Mouse (Mus musculus): Measurements from ENCODE around the gene Ddx42. TPM values are rescaled to one million over a fixed set of nuclear protein-coding genes. Genes with fewer than 3 reads are reported as not detected.
A peak's percentile ranks its signal among the peaks of the same experiment; 100 is the strongest.

The Ddx42 gene
- polyA plus RNA-seq, 1 experiment from 2014 or later, result 81.9 TPM

GRCm38 (mm10) chr11:106272644-106273310, 56.1 kb downstream of the Ddx42 start, which contains the start of gene Smarcd2:
Smarcd2 (minus strand) TSS chr11:106272972.
- peaks cover 46% of the 10 kb centered on the region for H3K4me1 ChIP-seq (replicated peaks)
- peak within 1 kb of the TSS; percentile 90 for H3K4me3 ChIP-seq
- WGBS, result under 1% methylated on average over 70 of the region's 72 CpGs
- peak within 1 kb of the TSS; percentile 83 for H3K9ac ChIP-seq
- H3K4me2 ChIP-seq, result peak within 1 kb of the TSS; percentile 81
- H3K27me3 ChIP-seq, result no peaks in the 10 kb centered on the region
- no peaks in the 10 kb centered on the region for H3K36me3 ChIP-seq
- peak; percentile 92 for ATAC-seq (ENCODE audit: low FRiP score, low read depth)
- peak within 1 kb of the TSS; percentile 87 for H3K27ac ChIP-seq (replicated peaks)
- no peaks in the 10 kb centered on the region for H3K9me3 ChIP-seq

GRCm38 (mm10) chr11:106273311-106273684, 56.6 kb downstream of the Ddx42 start:
- Histone ChIP-seq H3K4me1 (replicated peaks) (peaks cover 41% of the 10 kb centered on the region), H3K27ac (replicated peaks) (peak overlapping the region; percentile 87), H3K36me3 (no peaks in the 10 kb centered on the region), H3K9ac (peak overlapping the region; percentile 83), H3K9me3 (no peaks in the 10 kb centered on the region), H3K27me3 (no peaks in the 10 kb centered on the region), H3K4me2 (peak overlapping the region; percentile 81), H3K4me3 (peak overlapping the region; percentile 90)
- peak; percentile 17 for ATAC-seq (ENCODE audit: low FRiP score, low read depth)
- WGBS, result 18% methylated on average over 16 of the region's 16 CpGs

DNA sequence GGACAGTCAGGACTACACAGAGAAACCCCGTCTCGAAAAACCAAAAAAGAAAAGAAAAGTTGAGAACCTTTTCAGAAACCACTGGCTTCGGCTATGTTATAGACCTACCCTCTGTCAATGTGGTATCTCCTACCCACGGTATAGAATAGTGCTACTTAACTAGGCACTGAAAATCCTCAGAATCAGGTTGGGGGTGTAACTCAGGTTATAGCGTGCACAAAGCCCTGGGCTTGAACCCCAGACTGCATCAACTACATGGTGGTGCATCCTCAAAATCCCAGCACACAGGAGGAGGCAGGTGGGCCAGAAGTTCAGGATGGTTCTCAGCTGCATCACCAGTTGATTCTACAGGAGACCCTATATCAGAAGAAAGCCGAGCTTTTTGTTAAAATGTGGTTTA, 57.1 kb downstream of the Ddx42 start:
- ATAC-seq (ENCODE audit: low FRiP score, low read depth), result no peak
- Histone ChIP-seq H3K4me3 (peak overlapping the region; percentile 90; the same call in 1 of the 2 replicates), H3K9ac (no peak overlapping the region), H3K36me3 (no peaks in the 10 kb centered on the region), H3K9me3 (no peaks in the 10 kb centered on the region), H3K4me1 (replicated peaks) (peaks cover 36% of the 10 kb centered on the region), H3K4me2 (peak overlapping the region; percentile 81), H3K27ac (replicated peaks) (no peak overlapping the region; the same call in 1 of the 2 replicates), H3K27me3 (no peaks in the 10 kb centered on the region)
- WGBS, result 96% methylated on average over 6 of the region's 6 CpGs

GRCm38 (mm10) chr11:106274374-106274773, 57.6 kb downstream of the Ddx42 start:
- H3K9ac ChIP-seq, result no peak overlapping the region
- ATAC-seq (ENCODE audit: low FRiP score, low read depth), result no peak
- H3K27ac ChIP-seq (replicated peaks), result no peak overlapping the region
- H3K27me3 ChIP-seq, result no peaks in the 10 kb centered on the region
- no peaks in the 10 kb centered on the region for H3K9me3 ChIP-seq
- no peak overlapping the region for H3K4me3 ChIP-seq
- H3K36me3 ChIP-seq, result no peaks in the 10 kb centered on the region
- 94% methylated on average over 1 of the region's 1 CpGs for WGBS
- peaks cover 30% of the 10 kb centered on the region for H3K4me1 ChIP-seq (replicated peaks)
- no peak overlapping the region for H3K4me2 ChIP-seq

- Histone ChIP-seq H3K27me3 (no peaks in the 10 kb centered on the region), H3K4me3 (no peak overlapping the region), H3K4me1 (replicated peaks) (peaks cover 28% of the 10 kb centered on the region), H3K4me2 (no peak overlapping the region), H3K27ac (replicated peaks) (no peak overlapping the region), H3K36me3 (no peaks in the 10 kb centered on the region), H3K9ac (no peak overlapping the region), H3K9me3 (no peaks in the 10 kb centered on the region)
- WGBS, result 89% methylated on average over 7 of the region's 7 CpGs
- no peak for ATAC-seq (ENCODE audit: low FRiP score, low read depth)
Measured at GRCm38 (mm10) chr11:106274971-106275411, 58.3 kb downstream of the Ddx42 start.

DNA sequence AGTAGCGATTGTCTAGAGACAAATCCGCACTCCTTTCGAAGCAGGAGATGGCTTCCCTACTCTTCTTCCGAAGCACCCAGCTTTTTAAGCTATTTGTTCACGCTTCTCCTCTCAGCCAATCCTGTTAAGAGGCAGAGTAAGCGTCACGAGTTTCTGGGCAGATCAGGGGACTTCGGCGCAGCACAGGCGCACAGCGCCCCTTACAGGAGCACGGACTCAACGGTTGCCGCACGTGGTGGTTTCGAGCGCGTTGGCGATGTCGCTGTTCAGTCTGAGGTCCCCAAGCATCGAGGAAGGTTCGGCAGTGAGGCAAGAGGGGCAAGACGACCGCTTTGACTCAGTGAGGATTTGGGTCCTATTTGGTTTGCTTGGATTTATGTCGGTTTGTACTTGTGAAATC, 59.7 kb downstream of the Ddx42 start, which contains the start of gene Tcam1:
Gene Tcam1, plus strand, starts transcription at position 219 of the 400 bp plus-strand sequence.
- no peaks in the 10 kb centered on the region for H3K9me3 ChIP-seq
- H3K4me2 ChIP-seq, result peak within 1 kb of the TSS; percentile 55
- H3K27me3 ChIP-seq, result no peaks in the 10 kb centered on the region
- peak within 1 kb of the TSS; percentile 23 for H3K4me3 ChIP-seq
- ATAC-seq (ENCODE audit: low FRiP score, low read depth), result peak; percentile 66
- 10% methylated on average over 25 of the region's 25 CpGs for WGBS
- no peak within 1 kb of the TSS for H3K9ac ChIP-seq
- H3K27ac ChIP-seq (replicated peaks), result no peak within 1 kb of the TSS
- H3K4me1 ChIP-seq (replicated peaks), result peaks cover 14% of the 10 kb centered on the region
- no peaks in the 10 kb centered on the region for H3K36me3 ChIP-seq

DNA sequence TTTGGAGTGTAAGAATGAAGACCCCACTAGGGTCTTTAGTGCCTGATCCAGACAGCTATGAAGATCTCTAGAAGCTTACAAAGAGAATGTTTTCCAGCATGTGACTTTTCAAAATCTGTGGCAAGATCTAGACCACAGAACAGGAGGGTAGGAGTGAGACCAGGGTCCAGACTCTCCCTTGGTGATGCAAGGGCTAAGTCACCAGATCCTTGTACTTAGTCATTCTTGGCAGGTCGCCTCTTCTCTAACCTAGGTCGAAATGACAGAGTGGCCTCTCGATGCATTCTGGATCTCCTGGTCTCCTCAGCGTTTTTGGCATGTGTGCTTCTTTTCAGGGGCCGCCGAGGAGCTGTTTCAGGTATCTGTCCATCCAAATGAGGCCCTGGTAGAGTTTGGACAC, 65.7 kb downstream of the Ddx42 start:
- 89% methylated on average over 6 of the region's 6 CpGs for WGBS
- H3K4me3 ChIP-seq, result no peak overlapping the region
- no peak overlapping the region for H3K4me2 ChIP-seq
- no peaks in the 10 kb centered on the region for H3K36me3 ChIP-seq
- H3K27me3 ChIP-seq, result no peaks in the 10 kb centered on the region
- H3K9me3 ChIP-seq, result no peaks in the 10 kb centered on the region
- no peak overlapping the region for H3K9ac ChIP-seq
- H3K4me1 ChIP-seq (replicated peaks), result no peaks in the 10 kb centered on the region
- no peak overlapping the region for H3K27ac ChIP-seq (replicated peaks)
- no peak for ATAC-seq (ENCODE audit: low FRiP score, low read depth)

- Histone ChIP-seq H3K4me2 (no peak overlapping the region), H3K36me3 (no peaks in the 10 kb centered on the region), H3K27me3 (no peaks in the 10 kb centered on the region), H3K9me3 (no peaks in the 10 kb centered on the region), H3K27ac (replicated peaks) (no peak overlapping the region), H3K4me1 (replicated peaks) (no peaks in the 10 kb centered on the region), H3K9ac (no peak overlapping the region), H3K4me3 (no peak overlapping the region)
- no peak for ATAC-seq (ENCODE audit: low FRiP score, low read depth)
- WGBS, result 93% methylated on average over 4 of the region's 4 CpGs
Measured at GRCm38 (mm10) chr11:106283371-106283770, 66.6 kb downstream of the Ddx42 start.

- WGBS, result 68% methylated on average over 8 of the region's 8 CpGs
Measured at GRCm38 (mm10) chr11:106284126-106284525, 67.4 kb downstream of the Ddx42 start.

GRCm38 (mm10) chr11:106286206-106286605, 69.5 kb downstream of the Ddx42 start:
- no peaks in the 10 kb centered on the region for H3K9me3 ChIP-seq
- no peak for ATAC-seq (ENCODE audit: low FRiP score, low read depth)
- H3K27ac ChIP-seq (replicated peaks), result no peak overlapping the region
- no peaks in the 10 kb centered on the region for H3K4me1 ChIP-seq (replicated peaks)
- WGBS, result 91% methylated on average over 7 of the region's 7 CpGs
- no peak overlapping the region for H3K9ac ChIP-seq
- H3K4me3 ChIP-seq, result no peak overlapping the region
- no peaks in the 10 kb centered on the region for H3K27me3 ChIP-seq
- no peaks in the 10 kb centered on the region for H3K36me3 ChIP-seq
- H3K4me2 ChIP-seq, result no peak overlapping the region

More at GRCm38 (mm10) chr11:106284126-106284525, 67.4 kb downstream of the Ddx42 start:
- Histone ChIP-seq H3K4me2 (no peak overlapping the region), H3K36me3 (no peaks in the 10 kb centered on the region), H3K27ac (replicated peaks) (no peak overlapping the region), H3K4me1 (replicated peaks) (no peaks in the 10 kb centered on the region), H3K9me3 (no peaks in the 10 kb centered on the region), H3K9ac (no peak overlapping the region), H3K4me3 (no peak overlapping the region), H3K27me3 (no peaks in the 10 kb centered on the region)
- ATAC-seq (ENCODE audit: low FRiP score, low read depth), result no peak

DNA sequence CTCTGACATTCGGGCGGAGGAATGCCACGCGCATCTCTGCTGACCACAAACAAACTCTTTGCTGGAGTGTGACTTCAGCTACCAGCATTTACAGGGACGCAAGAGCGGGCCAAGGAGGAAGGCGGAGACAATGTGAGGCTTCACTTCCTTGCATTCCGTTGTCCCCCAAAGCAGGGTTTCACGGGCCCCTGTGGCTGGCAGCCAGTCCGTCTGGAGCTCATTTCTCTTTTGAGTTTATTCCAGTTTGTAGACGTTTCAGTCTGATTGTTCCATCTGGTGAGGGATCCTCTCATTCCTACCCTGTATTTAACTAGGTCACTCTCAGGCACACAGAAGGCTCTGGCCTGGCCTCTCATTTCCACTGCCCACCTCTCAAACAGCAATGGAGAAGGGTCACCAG, 70.3 kb downstream of the Ddx42 start:
- Histone ChIP-seq H3K4me3 (no peak overlapping the region), H3K9ac (no peak overlapping the region), H3K36me3 (no peaks in the 10 kb centered on the region), H3K27me3 (no peaks in the 10 kb centered on the region), H3K4me1 (replicated peaks) (no peaks in the 10 kb centered on the region), H3K27ac (replicated peaks) (no peak overlapping the region), H3K4me2 (no peak overlapping the region), H3K9me3 (no peaks in the 10 kb centered on the region)
- WGBS, result 68% methylated on average over 11 of the region's 11 CpGs
- ATAC-seq (ENCODE audit: low FRiP score, low read depth), result no peak

DNA sequence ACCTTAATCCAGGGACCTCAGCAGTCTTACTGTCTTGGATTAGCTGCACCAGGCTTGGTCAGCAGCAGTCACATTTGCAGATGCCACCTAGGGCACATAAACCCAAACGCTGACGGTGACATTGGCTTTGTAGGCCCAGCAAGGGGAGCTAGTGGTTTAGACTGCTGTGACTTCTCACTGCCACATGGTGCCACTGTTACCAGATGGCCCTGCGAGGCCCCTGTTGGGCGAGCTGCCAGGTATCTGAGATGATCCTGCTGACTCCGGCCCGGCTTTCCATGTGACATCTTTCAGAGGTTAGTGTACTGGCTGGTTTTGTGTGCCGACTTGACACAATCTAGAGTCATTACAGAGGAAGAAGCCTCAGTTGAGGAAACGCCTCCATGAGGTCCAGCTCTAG, 72.6 kb downstream of the Ddx42 start:
- no peak for ATAC-seq (ENCODE audit: low FRiP score, low read depth)
- no peaks in the 10 kb centered on the region for H3K4me1 ChIP-seq (replicated peaks)
- no peaks in the 10 kb centered on the region for H3K9me3 ChIP-seq
- no peaks in the 10 kb centered on the region for H3K36me3 ChIP-seq
- H3K4me2 ChIP-seq, result no peak overlapping the region
- no peak overlapping the region for H3K27ac ChIP-seq (replicated peaks)
- WGBS, result 59% methylated on average over 8 of the region's 8 CpGs
- H3K9ac ChIP-seq, result no peak overlapping the region
- H3K4me3 ChIP-seq, result no peak overlapping the region
- no peaks in the 10 kb centered on the region for H3K27me3 ChIP-seq

- Histone ChIP-seq H3K4me3 (no peak overlapping the region), H3K27ac (replicated peaks) (no peak overlapping the region), H3K4me2 (no peak overlapping the region), H3K9me3 (no peaks in the 10 kb centered on the region), H3K9ac (no peak overlapping the region), H3K36me3 (no peaks in the 10 kb centered on the region), H3K4me1 (replicated peaks) (no peaks in the 10 kb centered on the region), H3K27me3 (no peaks in the 10 kb centered on the region)
- WGBS, result 89% methylated on average over 5 of the region's 5 CpGs
- ATAC-seq (ENCODE audit: low FRiP score, low read depth), result no peak
Measured at GRCm38 (mm10) chr11:106290376-106290775, 73.7 kb downstream of the Ddx42 start.

Data from hindbrain, embryonic 15.5 days (tissue).